ENCODE assay signal across 12 mouse cellular contexts in genomic region chr3:41957385-41957784, GRCm38 (mm10).
A peak's percentile ranks its signal among the peaks of the same experiment; 100 is the strongest.
DNase-seq lines count a peak whose midpoint lies in the region.
"Had no signal": no experiment of that assay in that cellular context is flagged by ENCODE, and none has a peak within 500 bp of the region (broad histone marks: within the 10 kb centered on the region; RNA-seq: fewer than 3 reads in every experiment).

No protein-coding gene starts in this region.

- intact Hi-C loops in heart, postnatal 14 days (cut with DNase I) = no loop called here

- peak; percentile 4 for DNase-seq in lung, postnatal 10 days
- no peak for DNase-seq in lung, postnatal 14 days
- peak; percentile 77 for DNase-seq in embryo, embryonic 11 days
- peak; percentile 89 for DNase-seq in forelimb bud, embryonic 11.5 days (ENCODE audit: low read depth, low spot score)
- no peak for DNase-seq in heart, postnatal 14 days
- no peak for DNase-seq in urinary bladder, adult 18-20 months (ENCODE audit: low spot score in 2 of 2)
- no peak for DNase-seq in cerebellum, postnatal 14 days
- DNase-seq: cerebellum, adult 9-11 months; gastrocnemius, postnatal 36 days; kidney, adult 2 months; spleen, adult 18-20 months; thymus, adult 18-20 months had no signal

Comparison
In these comparisons a context has a peak if more than half of its experiments do, and no peak if none do; other contexts are left out.
1. DNase-seq: peak in lung, postnatal 10 days (single experiment), embryo, embryonic 11 days (single experiment) and forelimb bud, embryonic 11.5 days (single experiment); none in lung, postnatal 14 days (single experiment), heart, postnatal 14 days (0 of 2), urinary bladder, adult 18-20 months (0 of 2) and cerebellum, postnatal 14 days (0 of 2).